Mouse (Mus musculus): ENCODE results near the gene Phf12. TPM values are rescaled to one million over a fixed set of nuclear protein-coding genes. Genes with fewer than 3 reads are reported as not detected.

Gene Phf12
- polyA plus RNA-seq, 1 experiment, result 33.5 TPM

DNA sequence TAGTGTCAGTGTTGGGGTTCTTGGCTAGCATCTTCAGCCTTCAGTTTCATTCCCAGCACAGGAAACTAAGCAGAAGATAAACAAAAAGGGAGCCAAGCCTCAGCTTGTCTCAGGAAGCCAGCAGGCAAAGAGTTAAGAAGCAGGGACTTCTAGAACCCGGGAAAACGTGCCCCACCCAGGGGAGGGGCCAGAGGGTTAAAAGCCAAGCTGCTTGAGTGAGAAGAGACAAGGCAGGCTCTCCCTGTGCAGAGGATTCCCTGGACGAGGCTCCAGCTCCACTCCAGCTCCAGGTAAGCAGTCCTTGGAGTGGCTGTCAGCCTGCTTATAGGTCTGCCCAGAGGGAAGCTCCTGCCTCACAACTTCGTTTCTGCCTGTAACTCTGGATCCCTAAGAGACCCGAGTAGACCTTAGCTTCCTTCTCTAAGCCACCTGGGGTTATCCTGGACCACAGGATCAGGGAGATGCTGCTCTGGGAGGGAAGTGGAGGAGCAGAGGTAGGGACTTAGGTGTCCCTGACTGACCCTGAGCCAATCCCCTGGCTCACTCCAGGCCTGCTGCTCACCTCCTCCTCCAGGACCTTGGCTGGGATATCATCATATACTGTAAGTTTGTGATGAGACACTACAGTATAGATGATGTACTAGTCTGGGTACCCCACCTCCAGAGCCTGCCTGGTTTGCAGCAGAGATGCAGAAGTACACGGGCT lies 90.0 kb downstream of the Phf12 start:
- no peak for DNase-seq (ENCODE audit: low read depth)

DNA sequence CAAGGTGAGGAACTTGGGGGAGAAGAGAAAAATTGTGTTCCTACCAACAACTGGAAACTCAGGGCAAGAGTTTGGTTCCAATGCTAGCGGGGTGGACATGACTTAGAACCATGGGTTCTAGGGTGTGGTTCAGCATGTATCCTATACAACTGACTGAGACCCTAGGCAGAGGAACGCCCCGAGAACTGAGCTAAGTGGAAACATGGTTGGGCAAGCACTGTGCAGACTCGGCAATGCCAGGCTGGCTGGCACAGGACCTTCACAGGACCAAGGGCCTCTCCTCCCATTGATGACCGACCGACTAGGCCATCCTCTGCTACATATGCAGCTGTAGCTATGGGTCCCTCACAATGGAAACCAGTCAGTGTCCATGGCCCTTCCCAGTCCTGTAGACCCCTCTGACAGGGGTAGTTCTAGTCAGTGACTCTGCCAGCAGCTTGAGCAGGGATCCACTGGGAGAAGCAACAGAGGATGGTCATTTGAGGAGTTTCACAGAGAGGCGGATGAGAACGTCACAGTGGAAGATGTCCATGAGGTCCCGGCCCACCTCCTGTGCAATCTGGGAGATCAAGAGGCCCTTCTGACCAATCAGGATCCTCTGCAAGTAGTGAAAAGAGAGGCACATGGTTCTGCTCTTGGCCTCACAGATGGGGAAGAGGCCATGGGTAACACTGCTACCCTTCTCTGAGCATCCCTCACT lies 91.2 kb downstream of the Phf12 start:
- DNase-seq (ENCODE audit: low read depth), result no peak

DNA sequence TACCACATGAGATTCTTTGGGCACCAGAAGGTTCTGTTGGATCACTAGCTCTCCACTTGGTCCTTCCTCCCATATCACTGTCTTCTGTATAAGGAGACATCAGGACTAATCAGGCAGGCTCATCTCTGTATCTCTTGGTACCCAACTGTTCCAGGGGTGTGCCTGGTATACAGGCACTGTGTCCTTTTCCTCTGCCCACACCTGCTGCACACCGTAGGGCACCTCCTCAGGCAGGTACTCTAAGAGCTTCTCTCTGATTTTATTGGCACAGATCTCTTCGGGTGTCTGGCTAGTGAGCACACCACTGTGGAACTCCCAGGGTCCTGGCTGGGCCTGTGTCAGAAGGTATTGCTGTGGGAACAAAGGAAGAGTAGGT lies 91.7 kb downstream of the Phf12 start:
- DNase-seq (ENCODE audit: low read depth), result no peak

DNA sequence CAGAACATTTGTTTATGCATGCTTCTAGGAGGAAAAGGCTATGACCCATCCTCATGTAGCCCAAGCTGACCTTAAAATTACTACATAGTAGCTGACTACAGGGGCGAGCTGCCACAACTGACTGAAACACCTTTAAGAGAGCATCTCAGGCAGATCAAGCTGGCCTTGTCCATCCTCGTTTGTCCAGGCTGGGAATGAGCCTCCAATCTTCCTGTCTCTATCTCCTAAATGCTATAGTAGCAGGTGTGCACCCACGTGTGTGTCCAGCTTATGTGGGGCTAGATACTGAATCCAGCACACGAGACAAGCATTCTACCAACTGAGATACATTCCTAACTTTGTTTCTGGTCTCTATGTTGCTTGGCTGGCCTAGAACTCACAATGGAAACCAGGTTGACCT lies 92.1 kb downstream of the Phf12 start:
- DNase-seq (ENCODE audit: low read depth), result no peak

Other genes with a start within 250 kb of the Phf12 start
- 23.5 and 24.5 TPM in 2 replicates for gene Myo18a, start 219.5 kb upstream of the Phf12 start, polyA plus RNA-seq (2012; rRNA removed)
- 0.07 TPM in 1 of 2 replicates, not detected in the other for gene Gm10277, start 195.0 kb upstream of the Phf12 start, polyA plus RNA-seq (2012; rRNA removed)
- 7.4 and 9.6 TPM in 2 replicates for gene Pipox, start 88.7 kb upstream of the Phf12 start, polyA plus RNA-seq (2012; rRNA removed)
- gene Sez6, start 52.0 kb upstream of the Phf12 start, polyA plus RNA-seq (2012; rRNA removed), result 1.2 and 1.3 TPM in 2 replicates
- 3.3 TPM in 2 replicates for gene Dhrs13, start 49.5 kb downstream of the Phf12 start, polyA plus RNA-seq (2012; rRNA removed)
- 97.0 and 123 TPM in 2 replicates for gene Flot2, start 55.2 kb downstream of the Phf12 start, polyA plus RNA-seq (2012; rRNA removed)
- gene Eral1, start 97.6 kb downstream of the Phf12 start, polyA plus RNA-seq (2012; rRNA removed), result 26.2 and 33.1 TPM in 2 replicates
- 15.7 and 20.7 TPM in 2 replicates for gene Fam222b, start 111.9 kb downstream of the Phf12 start, polyA plus RNA-seq (2012; rRNA removed)
- gene Traf4, start 182.8 kb downstream of the Phf12 start, polyA plus RNA-seq (2012; rRNA removed), result 34.7 and 38.2 TPM in 2 replicates
- 17.3 and 19.3 TPM in 2 replicates for gene Nek8, start 193.9 kb downstream of the Phf12 start, polyA plus RNA-seq (2012; rRNA removed)
- gene Tlcd1, start 194.0 kb downstream of the Phf12 start, polyA plus RNA-seq (2012; rRNA removed), result 128 and 143 TPM in 2 replicates
- 284 and 314 TPM in 2 replicates for gene Rpl23a, start 200.8 kb downstream of the Phf12 start, polyA plus RNA-seq (2012; rRNA removed)
- gene Rab34, start 205.7 kb downstream of the Phf12 start, polyA plus RNA-seq (2012; rRNA removed), result 78.6 and 114 TPM in 2 replicates
- gene Proca1, start 210.6 kb downstream of the Phf12 start, polyA plus RNA-seq (2012; rRNA removed), result 4.6 and 6.2 TPM in 2 replicates